Mouse (Mus musculus) spleen, postnatal 14 days (tissue): ENCODE results near the gene Igsf3.
"Not testable (repeated sequence)": the region's sequence is repeated elsewhere in the genome, so short reads cannot be mapped to it uniquely, and the experiment has no call there.

ENCODE experiments used
- DNase-seq, 2 experiments: peaks; one replicate each; pipeline ENCODE4 v3.0.0; 2021 to 2022; ENCODE audit warnings: low spot score in 2 of 2

The Igsf3 gene

GRCm38 (mm10) chr3:101404620-101405415 is 27.9 kb downstream of the Igsf3 start:
- DNase-seq: no peak

GRCm38 (mm10) chr3:101405495-101405894 is 28.6 kb downstream of the Igsf3 start:
- DNase-seq: no peak

DNA sequence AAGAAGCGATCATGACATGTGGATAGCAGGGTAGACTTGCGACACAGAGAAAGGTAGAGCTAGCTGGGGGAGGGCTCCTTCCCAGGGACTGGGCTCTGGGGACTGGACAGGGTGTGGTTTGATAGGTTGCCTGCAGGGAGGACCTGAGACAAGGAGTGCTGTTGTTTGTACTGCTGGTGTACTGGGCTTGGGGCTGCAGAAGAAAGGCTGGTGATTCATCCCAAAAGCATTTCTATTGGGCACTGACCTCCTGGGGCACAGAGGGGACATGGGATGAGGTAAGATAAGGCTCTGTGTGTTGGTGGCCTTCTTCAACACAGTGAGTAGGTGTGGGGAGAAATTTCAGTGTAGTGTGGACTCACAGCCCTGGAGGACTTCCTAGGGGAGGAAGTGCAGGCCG is 29.2 kb downstream of the Igsf3 start:
- DNase-seq: no peak

- no peak for DNase-seq
Measured at GRCm38 (mm10) chr3:101407568-101407967, 30.7 kb downstream of the Igsf3 start.

DNA sequence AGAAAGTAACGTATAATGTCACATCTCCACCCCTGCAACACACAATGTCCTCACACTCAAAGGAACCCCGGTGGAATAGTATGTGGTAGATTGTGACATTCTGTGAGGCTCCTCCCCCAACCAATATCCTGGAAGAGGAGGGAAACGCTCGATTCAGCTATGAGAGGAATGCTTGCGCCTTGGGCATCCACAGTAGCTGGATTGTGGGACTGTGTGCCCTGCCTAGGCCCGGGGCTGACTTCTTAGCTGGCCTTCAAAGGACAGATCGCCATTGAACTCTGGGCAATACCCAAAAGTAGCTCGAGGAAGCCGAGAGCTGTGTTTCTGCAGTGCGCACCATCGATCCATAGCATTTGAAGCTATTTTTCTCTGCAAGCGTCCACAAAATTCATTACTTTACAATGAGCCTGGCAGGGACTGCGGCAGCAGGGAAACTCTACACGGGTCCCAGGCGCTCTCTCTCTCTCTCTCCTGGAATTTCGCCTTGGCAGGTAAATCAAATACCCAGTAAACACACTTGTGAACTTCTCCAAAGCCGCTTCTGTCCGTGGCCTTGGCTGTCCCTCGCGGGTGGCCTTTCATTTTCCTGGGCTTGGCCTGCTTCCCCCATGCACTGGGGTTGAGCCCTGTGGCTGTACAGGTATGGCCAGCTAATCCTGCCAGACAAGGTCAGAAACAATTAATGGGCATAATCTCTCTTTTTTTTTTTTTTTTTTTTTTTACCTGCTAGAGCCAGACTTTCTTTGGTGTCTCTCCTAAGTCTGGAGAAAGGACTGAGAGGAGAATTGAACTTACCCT is 32.3 kb downstream of the Igsf3 start:
- DNase-seq: no peak

DNA sequence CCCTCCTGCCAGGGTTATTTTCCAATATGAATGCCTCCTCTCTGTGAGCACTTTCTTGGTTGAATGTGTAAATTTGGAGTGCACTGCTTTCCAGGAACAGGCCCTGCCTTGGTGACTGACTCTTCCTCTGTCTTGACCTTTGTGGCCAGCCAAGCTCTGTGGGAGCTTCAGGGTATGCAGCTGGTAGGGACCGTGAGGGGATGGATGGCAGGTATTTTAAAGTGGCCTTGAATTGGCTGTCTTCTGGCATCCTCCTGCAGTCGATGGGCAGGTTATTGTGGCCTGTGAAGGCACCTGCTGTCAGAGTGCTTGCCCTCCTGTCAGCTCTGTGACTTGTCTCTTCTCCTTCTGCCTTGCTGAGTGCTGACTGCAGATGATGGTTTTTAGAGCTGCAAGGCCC is 33.3 kb downstream of the Igsf3 start:
- DNase-seq: no peak

DNA sequence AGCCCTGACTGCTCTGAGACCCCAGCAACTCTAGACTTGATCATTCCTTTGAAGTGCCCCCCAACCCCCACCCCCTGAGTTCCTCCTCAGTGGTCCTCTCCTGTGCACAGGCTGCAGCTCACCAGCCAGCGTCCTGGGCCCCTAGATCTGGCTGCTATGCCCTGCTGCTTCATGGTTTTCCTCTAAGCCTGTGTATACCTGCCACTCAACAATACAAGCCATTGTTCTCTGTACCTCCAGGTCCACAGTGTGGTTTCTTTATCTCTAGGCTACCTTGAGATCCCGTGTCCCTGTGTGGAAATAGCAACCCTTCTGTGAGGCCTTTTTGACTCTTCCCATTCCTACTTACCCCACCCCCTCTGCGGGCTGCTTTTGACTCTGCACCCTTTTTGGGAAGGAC is 33.9 kb downstream of the Igsf3 start:
- no peak for DNase-seq

- DNase-seq: no peak
Measured at GRCm38 (mm10) chr3:101411626-101412025, 34.7 kb downstream of the Igsf3 start.

DNA sequence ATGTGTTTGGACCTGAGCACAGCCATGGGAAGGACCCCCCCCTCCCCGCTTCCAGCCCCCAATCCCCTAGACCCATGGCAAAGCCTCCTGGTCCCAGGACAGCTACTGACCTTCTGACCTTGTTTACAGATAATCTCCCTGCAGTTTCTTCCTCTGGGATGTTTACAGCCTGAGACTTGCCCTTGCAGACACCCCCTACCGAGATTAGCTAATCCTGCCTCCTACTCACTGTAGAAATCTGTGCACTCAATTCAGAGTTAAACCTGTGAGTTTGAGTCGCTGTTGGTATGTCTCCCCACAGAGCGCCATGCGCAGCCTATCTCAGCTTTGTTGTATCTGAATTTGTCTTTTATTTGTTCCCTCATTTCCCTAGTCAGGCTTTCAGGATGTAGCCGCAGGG is 35.2 kb downstream of the Igsf3 start:
- DNase-seq: no peak

- DNase-seq: not testable (repeated sequence)
Measured at GRCm38 (mm10) chr3:101413013-101413412, 36.1 kb downstream of the Igsf3 start.

- DNase-seq: no peak
Measured at GRCm38 (mm10) chr3:101418740-101419652, 42.1 kb downstream of the Igsf3 start.

- no peak for DNase-seq
Measured at GRCm38 (mm10) chr3:101419653-101419994, 42.7 kb downstream of the Igsf3 start.

- no peak for DNase-seq
Measured at GRCm38 (mm10) chr3:101423188-101423587, 46.3 kb downstream of the Igsf3 start.

GRCm38 (mm10) chr3:101424295-101424885 is 47.5 kb downstream of the Igsf3 start:
- no peak for DNase-seq

- no peak for DNase-seq
Measured at GRCm38 (mm10) chr3:101429982-101430754, 53.3 kb downstream of the Igsf3 start.

DNA sequence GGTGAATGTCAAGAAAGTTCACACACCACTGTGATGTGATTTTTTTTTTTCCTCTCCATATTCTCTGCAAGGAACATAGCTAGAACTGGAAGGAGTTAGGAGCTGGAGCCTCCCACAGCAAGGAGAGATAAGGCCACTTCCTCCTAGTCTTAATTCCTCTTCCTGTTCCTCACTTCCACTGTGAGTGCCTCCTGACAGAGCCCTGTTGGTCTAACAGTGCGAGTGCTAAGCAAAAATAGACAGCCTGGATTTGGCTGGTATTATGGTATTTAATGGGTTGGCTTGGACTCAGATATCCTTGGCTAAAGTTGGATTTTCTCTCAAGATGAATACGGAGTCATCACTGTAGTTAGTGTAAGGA is 53.9 kb downstream of the Igsf3 start:
- no peak for DNase-seq

DNA sequence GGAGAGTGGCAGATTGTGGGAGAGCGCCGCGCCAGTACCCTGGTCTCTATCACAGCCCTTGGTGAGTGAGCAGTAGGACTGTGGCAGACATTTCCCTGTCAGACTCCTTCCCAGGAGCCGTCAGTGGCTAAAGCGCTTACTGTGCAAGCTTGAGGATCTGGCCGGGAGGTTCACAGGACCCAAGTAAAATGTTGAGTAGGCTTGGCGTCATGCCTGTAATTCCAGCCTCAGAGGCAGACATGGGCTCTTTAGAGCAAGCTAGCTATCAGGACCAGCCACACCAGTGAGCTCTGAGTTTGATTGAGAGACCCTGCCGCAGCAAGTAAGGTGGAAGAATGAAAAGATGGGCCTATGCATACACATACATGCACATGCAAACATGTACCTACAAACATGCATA is 58.8 kb downstream of the Igsf3 start:
- DNase-seq: no peak

- no peak for DNase-seq
Measured at GRCm38 (mm10) chr3:101436469-101436868, 59.6 kb downstream of the Igsf3 start.

DNA sequence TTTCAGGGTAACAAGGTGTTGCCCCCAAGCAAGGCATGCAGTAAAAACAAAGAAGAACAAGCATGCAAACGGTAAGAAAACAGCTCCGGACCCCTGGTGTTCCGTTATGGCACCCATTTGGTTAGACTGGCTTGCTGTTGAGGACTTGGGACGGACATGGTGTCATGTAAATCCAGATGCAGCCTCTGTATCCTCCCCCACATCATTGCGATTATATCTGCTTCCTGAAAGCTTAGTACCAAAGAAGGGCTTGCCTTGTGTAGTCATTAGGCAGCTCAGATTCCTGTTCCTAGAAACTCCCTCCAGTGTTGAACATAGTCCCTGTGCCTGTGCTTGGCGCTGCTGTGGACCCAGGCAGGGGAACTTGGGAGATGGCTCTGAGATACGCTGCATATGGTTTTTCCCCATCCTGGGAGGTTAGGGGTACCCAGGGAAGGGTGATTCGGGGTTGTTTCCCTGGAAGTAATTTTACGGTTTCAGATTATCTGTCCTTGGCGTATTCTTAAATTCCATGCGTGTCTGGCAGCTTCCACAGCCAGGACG is 60.2 kb downstream of the Igsf3 start:
- no peak for DNase-seq

- no peak for DNase-seq
Measured at GRCm38 (mm10) chr3:101443265-101443881, 66.5 kb downstream of the Igsf3 start.
